Mouse (Mus musculus): ENCODE data around the gene Specc1. TPM values are rescaled to one million over a fixed set of nuclear protein-coding genes. Genes with fewer than 3 reads are reported as not detected.
A peak's percentile ranks its signal among the peaks of the same experiment; 100 is the strongest.

Specc1 gene
- polyA plus RNA-seq, 1 experiment from 2014 or later, result 7.1 TPM

- H3K4me2 ChIP-seq (replicated peaks; ENCODE audit: low read depth, low read length), result peak overlapping the region; percentile 100
- no peaks in the 10 kb centered on the region for H3K36me3 ChIP-seq (ENCODE audit: insufficient read depth, low read length)
- H3K9me3 ChIP-seq (ENCODE audit: low read length), result peaks cover 5% of the 10 kb centered on the region; the same call in 1 of the 2 replicates
- no peak overlapping the region for H3K27ac ChIP-seq (ENCODE audit: low read length)
- H3K27me3 ChIP-seq (ENCODE audit: insufficient read depth, low read length), result peaks cover 13% of the 10 kb centered on the region
- peak; percentile 43; the same call in 1 of the 2 replicates for ATAC-seq (ENCODE audit: low FRiP score, low TSS enrichment)
- peak overlapping the region; percentile 63 for H3K9ac ChIP-seq (replicated peaks; ENCODE audit: low read length)
- H3K4me1 ChIP-seq (ENCODE audit: insufficient read depth, low read length), result peaks cover 14% of the 10 kb centered on the region
- peak overlapping the region; percentile 63 for H3K4me3 ChIP-seq (ENCODE audit: low read length)
- 2% methylated on average over 35 of the region's 35 CpGs for WGBS
Observed at GRCm38 (mm10) chr11:62249266-62250037, 292.9 kb downstream of the Specc1 start.

- Histone ChIP-seq H3K27me3 (ENCODE audit: insufficient read depth, low read length) (peaks cover 13% of the 10 kb centered on the region), H3K4me2 (replicated peaks; ENCODE audit: low read depth, low read length) (no peak overlapping the region)
- no peak for ATAC-seq (ENCODE audit: low FRiP score, low TSS enrichment)
Observed at GRCm38 (mm10) chr11:62251047-62251446, 294.5 kb downstream of the Specc1 start.

DNA sequence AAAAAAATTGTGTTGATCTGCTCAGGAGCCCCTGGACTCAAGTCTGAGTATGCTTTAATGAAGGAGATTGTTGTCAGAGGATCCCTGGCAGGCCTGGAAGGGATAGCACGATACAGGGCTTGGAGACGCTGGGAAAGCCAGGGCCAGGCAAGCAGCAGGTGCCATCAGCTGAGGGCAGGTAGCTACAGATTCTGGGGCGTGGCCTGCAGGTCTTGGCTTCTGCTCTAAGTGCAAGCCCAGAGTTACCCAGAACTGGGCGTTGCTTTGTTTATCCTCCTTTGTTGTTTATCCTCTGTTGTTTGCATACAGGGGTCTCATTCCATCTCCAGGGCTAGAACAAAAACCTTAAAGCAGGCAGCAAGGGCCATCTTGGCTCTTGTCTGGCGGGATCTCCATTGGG, 296.8 kb downstream of the Specc1 start:
- Histone ChIP-seq H3K27ac (ENCODE audit: low read length) (no peak overlapping the region), H3K4me3 (ENCODE audit: low read length) (no peak overlapping the region), H3K27me3 (ENCODE audit: insufficient read depth, low read length) (peaks cover 13% of the 10 kb centered on the region), H3K4me2 (replicated peaks; ENCODE audit: low read depth, low read length) (no peak overlapping the region), H3K4me1 (ENCODE audit: insufficient read depth, low read length) (peaks cover 16% of the 10 kb centered on the region), H3K36me3 (ENCODE audit: insufficient read depth, low read length) (no peaks in the 10 kb centered on the region), H3K9ac (replicated peaks; ENCODE audit: low read length) (no peak overlapping the region), H3K9me3 (ENCODE audit: low read length) (no peaks in the 10 kb centered on the region)
- no peak for ATAC-seq (ENCODE audit: low FRiP score, low TSS enrichment)
- WGBS, result 86% methylated on average over 5 of the region's 5 CpGs

More at GRCm38 (mm10) chr11:62251047-62251446, 294.5 kb downstream of the Specc1 start:
- no peak overlapping the region for H3K27ac ChIP-seq (ENCODE audit: low read length)
- 58% methylated on average over 11 of the region's 11 CpGs for WGBS
- no peak overlapping the region for H3K9ac ChIP-seq (replicated peaks; ENCODE audit: low read length)
- H3K4me3 ChIP-seq (ENCODE audit: low read length), result no peak overlapping the region
- no peaks in the 10 kb centered on the region for H3K36me3 ChIP-seq (ENCODE audit: insufficient read depth, low read length)
- H3K9me3 ChIP-seq (ENCODE audit: low read length), result no peaks in the 10 kb centered on the region
- peaks cover 14% of the 10 kb centered on the region for H3K4me1 ChIP-seq (ENCODE audit: insufficient read depth, low read length)

DNA sequence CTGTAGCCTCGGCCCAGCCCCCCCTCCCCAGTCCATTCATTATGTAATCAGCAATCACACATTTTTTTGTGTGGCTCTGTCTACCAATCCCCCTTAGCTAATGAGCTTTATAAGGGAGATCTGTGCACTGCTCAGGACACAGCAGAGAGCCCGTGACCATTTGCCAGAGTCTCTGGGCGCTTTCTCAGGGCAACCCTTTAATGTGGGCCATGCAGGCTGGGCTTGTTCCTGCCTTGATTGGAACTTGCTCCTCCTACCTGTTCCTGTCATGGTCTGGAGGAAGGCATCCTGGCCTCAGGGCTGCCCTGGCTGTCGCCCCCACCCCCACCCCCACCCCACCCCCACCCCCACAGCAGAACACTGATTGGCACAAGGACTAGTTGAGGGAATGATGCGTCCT, 302.7 kb downstream of the Specc1 start:
- Histone ChIP-seq H3K9ac (replicated peaks; ENCODE audit: low read length) (no peak overlapping the region), H3K36me3 (ENCODE audit: insufficient read depth, low read length) (no peaks in the 10 kb centered on the region), H3K4me2 (replicated peaks; ENCODE audit: low read depth, low read length) (no peak overlapping the region), H3K9me3 (ENCODE audit: low read length) (no peaks in the 10 kb centered on the region), H3K27ac (ENCODE audit: low read length) (no peak overlapping the region), H3K4me1 (ENCODE audit: insufficient read depth, low read length) (peaks cover 16% of the 10 kb centered on the region; the same call in 1 of the 2 replicates), H3K27me3 (ENCODE audit: insufficient read depth, low read length) (no peaks in the 10 kb centered on the region), H3K4me3 (ENCODE audit: low read length) (no peak overlapping the region)
- peak; percentile 52; the same call in 1 of the 2 replicates for ATAC-seq (ENCODE audit: low FRiP score, low TSS enrichment)
- 40% methylated on average over 5 of the region's 5 CpGs for WGBS

DNA sequence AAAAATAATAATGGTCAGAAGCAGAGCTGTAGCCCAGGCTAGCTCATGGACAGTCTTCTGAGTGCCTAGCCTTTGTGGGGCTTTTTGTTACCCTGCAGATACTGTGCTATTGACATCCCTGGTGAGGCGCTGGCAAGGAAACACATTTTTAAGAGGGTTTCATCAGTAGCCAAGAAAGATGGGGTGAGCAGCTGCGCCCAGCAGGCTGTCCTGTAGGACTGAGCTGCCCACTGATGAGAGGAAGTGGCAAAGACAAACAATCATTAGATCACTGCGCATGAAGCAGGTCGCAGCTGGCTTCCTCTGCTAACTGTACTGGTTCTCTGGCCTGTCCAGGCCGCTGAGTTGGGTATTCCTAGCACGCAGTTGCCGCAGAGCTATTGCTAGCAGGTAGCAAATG, 307.0 kb downstream of the Specc1 start:
- H3K4me3 ChIP-seq (ENCODE audit: low read length), result no peak overlapping the region
- no peak overlapping the region for H3K4me2 ChIP-seq (replicated peaks; ENCODE audit: low read depth, low read length)
- no peak overlapping the region for H3K27ac ChIP-seq (ENCODE audit: low read length)
- no peak for ATAC-seq (ENCODE audit: low FRiP score, low TSS enrichment)
- WGBS, result 69% methylated on average over 7 of the region's 7 CpGs
- no peaks in the 10 kb centered on the region for H3K9me3 ChIP-seq (ENCODE audit: low read length)
- no peaks in the 10 kb centered on the region for H3K36me3 ChIP-seq (ENCODE audit: insufficient read depth, low read length)
- H3K4me1 ChIP-seq (ENCODE audit: insufficient read depth, low read length), result peaks cover 13% of the 10 kb centered on the region; the same call in 1 of the 2 replicates
- H3K9ac ChIP-seq (replicated peaks; ENCODE audit: low read length), result no peak overlapping the region
- H3K27me3 ChIP-seq (ENCODE audit: insufficient read depth, low read length), result no peaks in the 10 kb centered on the region

GRCm38 (mm10) chr11:62264018-62264417, 307.5 kb downstream of the Specc1 start:
- Histone ChIP-seq H3K36me3 (ENCODE audit: insufficient read depth, low read length) (no peaks in the 10 kb centered on the region), H3K4me3 (ENCODE audit: low read length) (no peak overlapping the region), H3K9ac (replicated peaks; ENCODE audit: low read length) (no peak overlapping the region), H3K27me3 (ENCODE audit: insufficient read depth, low read length) (no peaks in the 10 kb centered on the region), H3K9me3 (ENCODE audit: low read length) (no peaks in the 10 kb centered on the region), H3K27ac (ENCODE audit: low read length) (no peak overlapping the region), H3K4me1 (ENCODE audit: insufficient read depth, low read length) (peaks cover 11% of the 10 kb centered on the region; the same call in 1 of the 2 replicates), H3K4me2 (replicated peaks; ENCODE audit: low read depth, low read length) (no peak overlapping the region)
- 67% methylated on average over 7 of the region's 7 CpGs for WGBS
- no peak for ATAC-seq (ENCODE audit: low FRiP score, low TSS enrichment)

- Histone ChIP-seq H3K27me3 (ENCODE audit: insufficient read depth, low read length) (no peaks in the 10 kb centered on the region), H3K27ac (ENCODE audit: low read length) (no peak overlapping the region), H3K4me2 (replicated peaks; ENCODE audit: low read depth, low read length) (no peak overlapping the region), H3K36me3 (ENCODE audit: insufficient read depth, low read length) (no peaks in the 10 kb centered on the region), H3K9me3 (ENCODE audit: low read length) (no peaks in the 10 kb centered on the region), H3K9ac (replicated peaks; ENCODE audit: low read length) (no peak overlapping the region), H3K4me1 (ENCODE audit: insufficient read depth, low read length) (peaks cover 1% of the 10 kb centered on the region; the same call in 1 of the 2 replicates), H3K4me3 (ENCODE audit: low read length) (no peak overlapping the region)
- no peak for ATAC-seq (ENCODE audit: low FRiP score, low TSS enrichment)
- 73% methylated on average over 7 of the region's 7 CpGs for WGBS
Observed at GRCm38 (mm10) chr11:62265642-62266041, 309.1 kb downstream of the Specc1 start.

DNA sequence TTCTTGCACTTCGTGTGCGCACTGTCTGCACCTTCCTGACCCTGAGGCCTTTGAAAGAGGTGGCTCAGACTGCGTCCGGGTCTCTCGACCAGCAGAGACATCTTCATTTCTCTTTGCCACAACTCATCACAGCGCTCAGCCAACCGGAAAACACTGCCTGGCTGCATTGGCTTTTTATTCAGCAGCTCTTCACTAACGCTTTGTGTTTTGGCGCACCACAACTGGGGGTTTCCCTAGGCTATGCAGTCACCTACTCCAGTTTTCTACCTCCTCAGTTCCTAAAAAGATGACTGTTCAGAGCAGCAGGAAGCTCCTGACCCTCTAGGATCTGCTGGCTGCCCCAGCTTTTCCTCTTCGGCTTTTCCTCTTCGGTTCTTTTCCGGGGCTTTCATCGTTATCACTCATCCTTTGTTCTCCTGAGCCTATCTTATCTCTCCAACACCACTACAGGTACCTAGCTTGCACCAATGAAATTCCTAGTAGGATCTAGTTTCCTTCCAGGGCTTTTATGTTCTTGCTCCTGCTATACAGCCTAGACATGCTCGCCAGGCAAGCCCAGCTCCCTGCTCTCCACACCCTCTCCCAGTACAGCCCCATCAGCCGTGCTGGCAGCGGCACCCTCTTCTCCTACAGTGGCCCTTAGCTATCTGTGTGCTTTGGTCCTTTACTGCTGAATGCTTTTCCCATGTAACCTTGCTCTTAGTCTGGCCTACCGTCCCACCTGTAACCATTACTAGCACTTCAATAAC, 310.1 kb downstream of the Specc1 start:
- Histone ChIP-seq H3K36me3 (ENCODE audit: insufficient read depth, low read length) (no peaks in the 10 kb centered on the region), H3K27me3 (ENCODE audit: insufficient read depth, low read length) (no peaks in the 10 kb centered on the region), H3K9me3 (ENCODE audit: low read length) (no peaks in the 10 kb centered on the region), H3K4me1 (ENCODE audit: insufficient read depth, low read length) (peaks cover 3% of the 10 kb centered on the region; the same call in 1 of the 2 replicates), H3K9ac (replicated peaks; ENCODE audit: low read length) (no peak overlapping the region), H3K4me2 (replicated peaks; ENCODE audit: low read depth, low read length) (no peak overlapping the region), H3K27ac (ENCODE audit: low read length) (no peak overlapping the region), H3K4me3 (ENCODE audit: low read length) (no peak overlapping the region)
- no peak for ATAC-seq (ENCODE audit: low FRiP score, low TSS enrichment)
- WGBS, result 64% methylated on average over 17 of the region's 17 CpGs

- WGBS, result 42% methylated on average over 8 of the region's 8 CpGs
- no peaks in the 10 kb centered on the region for H3K36me3 ChIP-seq (ENCODE audit: insufficient read depth, low read length)
- no peak overlapping the region for H3K4me2 ChIP-seq (replicated peaks; ENCODE audit: low read depth, low read length)
- H3K27ac ChIP-seq (ENCODE audit: low read length), result no peak overlapping the region
- ATAC-seq (ENCODE audit: low FRiP score, low TSS enrichment), result no peak
- H3K4me3 ChIP-seq (ENCODE audit: low read length), result no peak overlapping the region
- no peaks in the 10 kb centered on the region for H3K9me3 ChIP-seq (ENCODE audit: low read length)
- H3K9ac ChIP-seq (replicated peaks; ENCODE audit: low read length), result no peak overlapping the region
- H3K27me3 ChIP-seq (ENCODE audit: insufficient read depth, low read length), result no peaks in the 10 kb centered on the region
- H3K4me1 ChIP-seq (ENCODE audit: insufficient read depth, low read length), result peaks cover 3% of the 10 kb centered on the region; the same call in 1 of the 2 replicates
Observed at GRCm38 (mm10) chr11:62268381-62268780, 311.8 kb downstream of the Specc1 start.

Measured in kidney, embryonic 16.5 days (tissue).